Mouse (Mus musculus) hindbrain, embryonic 14.5 days (tissue): ENCODE data around the gene Dennd4b. TPM values are rescaled to one million over a fixed set of nuclear protein-coding genes. Genes with fewer than 3 reads are reported as not detected.
"Not testable (repeated sequence)": the region's sequence is repeated elsewhere in the genome, so short reads cannot be mapped to it uniquely, and the experiment has no call there.

ENCODE experiments used
- ATAC-seq: fragments of 200-750 bp; cut with Nextera tagmentation; 2 replicates; pipeline ENCODE4 v1.8.0; 2017; ENCODE audit warnings: moderate number of reproducible peaks, mild to moderate bottlenecking, moderate TSS enrichment, moderate library complexity; ENCODE audit not compliant: low FRiP score
- DNase-seq: peaks from one replicate; pipeline ENCODE4 v3.0.0-alpha.2; 2015; ENCODE audit warnings: low spot score
- H3K27ac ChIP-seq: fragments of 300-500 bp; sonication (generic); 2 replicates; pipeline ENCODE4 v1.5.1; 2014; ENCODE audit warnings: mild to moderate bottlenecking, moderate library complexity
- H3K27me3 ChIP-seq: fragments of 300-500 bp; sonication (generic); 2 replicates; pipeline ENCODE4 v1.6.1; 2014; ENCODE audit warnings: mild to moderate bottlenecking, low read length, mixed read lengths; ENCODE audit not compliant: control insufficient read depth, insufficient read depth
- H3K36me3 ChIP-seq: fragments of 300-500 bp; sonication (generic); replicated peaks from 2 replicates; pipeline ENCODE4 v1.6.1; 2014; ENCODE audit not compliant: control insufficient read depth, insufficient read depth
- H3K4me1 ChIP-seq: fragments of 300-500 bp; sonication (generic); replicated peaks from 2 replicates; pipeline ENCODE4 v1.6.1; 2014; ENCODE audit warnings: antibody characterized with exemption, low read length, mixed read lengths; ENCODE audit not compliant: control insufficient read depth, insufficient read depth
- H3K4me2 ChIP-seq: fragments of 300-500 bp; sonication (generic); replicated peaks from 2 replicates; pipeline ENCODE4 v1.6.1; 2014; ENCODE audit warnings: mild to moderate bottlenecking, moderate library complexity
- H3K4me3 ChIP-seq: fragments of 300-500 bp; sonication (generic); replicated peaks from 2 replicates; pipeline ENCODE4 v1.5.1; 2014; ENCODE audit warnings: mild to moderate bottlenecking, low read length
- H3K9ac ChIP-seq: fragments of 300-500 bp; sonication (generic); 2 replicates; pipeline ENCODE4 v1.6.1; 2014
- H3K9me3 ChIP-seq: fragments of 300-500 bp; sonication (generic); 2 replicates; pipeline ENCODE4 v1.6.1; 2016; ENCODE audit warnings: low read length; ENCODE audit not compliant: control insufficient read depth
- WGBS: fragments of 180-500 bp; shearing (Covaris S2); extraction: QIAGEN DNeasy Blood & Tissue Kit; methylation state at CpG from one replicate; pipeline ENCODE4 v1.1.7; 2014; 5-methylcytosine and 5-hydroxymethylcytosine counted together
- polyA plus RNA-seq: library from polyadenylated mRNA; unstranded; fragments of >200 nt; fragmentation: Nextera tagmentation; extraction: Ambion mirVana; gene quantifications from 2 replicates; pipeline ENCODE4 v1.2.1, GENCODE M21; 2014

The Dennd4b gene
- polyA plus RNA-seq, 1 experiment from 2014 or later, result 7.1 TPM

DNA sequence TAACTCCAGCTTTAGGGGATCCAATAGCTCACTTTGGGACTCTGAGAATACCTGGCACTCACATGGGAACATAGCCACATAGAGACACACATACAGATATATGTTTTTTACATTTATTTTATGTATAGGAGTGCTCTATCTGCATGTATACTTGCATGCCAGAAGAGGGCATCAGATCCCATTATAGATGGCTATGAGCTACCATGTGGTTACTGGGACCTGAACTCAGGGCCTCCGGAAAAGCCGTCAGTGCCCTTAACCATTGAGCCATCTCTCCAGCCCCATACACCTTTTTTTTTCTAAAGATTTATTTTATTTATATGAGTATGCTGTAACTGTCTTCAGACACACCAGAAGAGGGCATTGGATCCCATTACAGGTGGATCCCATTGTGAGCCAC, 19.2 kb downstream of the Dennd4b start:
- H3K27me3 ChIP-seq, result no peaks in the 10 kb centered on the region
- no peaks in the 10 kb centered on the region for H3K9me3 ChIP-seq
- 96% methylated on average over 2 of the region's 2 CpGs for WGBS
- H3K4me1 ChIP-seq, result no peaks in the 10 kb centered on the region
- ATAC-seq (no peak), DNase-seq (no peak)
- no peak overlapping the region for H3K4me3 ChIP-seq
- no peak overlapping the region for H3K27ac ChIP-seq
- peaks cover 22% of the 10 kb centered on the region for H3K36me3 ChIP-seq
- no peak overlapping the region for H3K4me2 ChIP-seq
- no peak overlapping the region for H3K9ac ChIP-seq

DNA sequence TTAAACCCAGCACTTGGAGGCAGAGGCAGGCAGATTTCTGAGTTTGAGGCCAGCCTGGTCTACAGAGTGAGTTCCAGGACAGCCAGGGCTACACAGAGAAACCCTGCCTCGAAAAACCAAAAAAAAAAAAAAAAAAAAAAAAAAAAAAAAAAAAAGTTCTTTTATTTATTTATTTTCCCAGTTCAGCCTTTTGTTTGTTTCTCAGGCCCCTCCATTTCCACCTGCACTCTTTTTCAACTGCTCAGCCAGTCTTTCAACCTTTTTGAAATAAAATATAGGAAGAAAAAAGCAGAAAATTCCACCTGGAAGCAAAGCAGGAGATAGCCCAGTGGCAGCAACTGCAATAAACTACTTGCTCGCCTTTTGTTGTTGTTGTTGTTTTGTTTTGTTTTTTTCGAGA, 24.4 kb downstream of the Dennd4b start:
- WGBS, result 63% methylated on average over 2 of the region's 3 CpGs
- H3K4me1 ChIP-seq, result peaks cover 10% of the 10 kb centered on the region
- not testable (repeated sequence) for H3K4me2 ChIP-seq, H3K9ac ChIP-seq, DNase-seq, ATAC-seq, H3K36me3 ChIP-seq, H3K27me3 ChIP-seq, H3K27ac ChIP-seq, H3K9me3 ChIP-seq, H3K4me3 ChIP-seq

DNA sequence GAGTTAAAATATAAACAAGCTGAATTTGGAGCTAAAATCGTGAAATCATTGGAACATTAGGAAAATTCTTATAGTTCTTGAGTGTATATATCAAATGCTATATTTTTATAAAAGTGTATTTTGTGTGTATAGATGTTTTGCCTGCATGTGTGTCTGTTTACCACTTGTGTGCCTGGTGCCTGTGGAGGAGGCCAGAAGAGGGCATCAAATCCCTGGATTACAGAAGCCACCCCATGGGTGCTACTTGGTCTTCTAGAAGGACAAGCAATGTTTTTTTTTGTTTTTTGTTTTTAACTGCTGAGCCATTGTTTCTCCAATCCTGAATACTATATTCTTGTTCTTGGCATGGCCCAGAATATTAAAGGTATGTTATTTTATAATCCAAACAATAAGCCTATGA, 25.6 kb downstream of the Dennd4b start:
- Histone ChIP-seq H3K9me3 (no peaks in the 10 kb centered on the region), H3K27me3 (no peaks in the 10 kb centered on the region), H3K9ac (no peak overlapping the region), H3K4me2 (no peak overlapping the region), H3K4me3 (no peak overlapping the region), H3K36me3 (no peaks in the 10 kb centered on the region), H3K4me1 (peaks cover 22% of the 10 kb centered on the region), H3K27ac (no peak overlapping the region)
- ATAC-seq (no peak), DNase-seq (no peak)
- 92% methylated on average over 1 of the region's 1 CpGs for WGBS

DNA sequence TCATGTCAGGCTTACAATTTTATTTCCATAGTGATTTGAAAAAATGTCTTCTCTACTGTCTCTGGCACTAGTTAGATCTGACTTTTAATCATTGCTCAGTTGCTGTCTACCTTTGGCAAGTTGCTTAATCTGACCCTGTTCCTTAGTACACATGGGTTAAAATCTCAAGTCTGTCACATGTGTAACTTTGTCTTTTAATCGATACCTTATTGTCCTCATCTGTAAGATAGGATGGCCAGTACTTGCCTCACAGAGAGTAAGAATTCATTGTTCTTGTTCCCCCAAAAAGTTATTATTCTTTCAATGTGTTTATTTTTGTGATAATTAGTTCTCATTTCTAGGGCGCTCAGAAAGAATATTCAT, 27.0 kb downstream of the Dennd4b start:
- H3K4me3 ChIP-seq, result peak overlapping the region; percentile 76
- WGBS, result 46% methylated on average over 2 of the region's 2 CpGs
- peak overlapping the region; percentile 97 for H3K27ac ChIP-seq
- H3K4me2 ChIP-seq, result peak overlapping the region; percentile 74
- H3K27me3 ChIP-seq, result no peaks in the 10 kb centered on the region
- H3K9me3 ChIP-seq, result no peaks in the 10 kb centered on the region
- peaks cover 22% of the 10 kb centered on the region for H3K4me1 ChIP-seq
- no peaks in the 10 kb centered on the region for H3K36me3 ChIP-seq
- H3K9ac ChIP-seq, result peak overlapping the region; percentile 92
- DNase-seq, result no peak
- ATAC-seq, result no peak

DNA sequence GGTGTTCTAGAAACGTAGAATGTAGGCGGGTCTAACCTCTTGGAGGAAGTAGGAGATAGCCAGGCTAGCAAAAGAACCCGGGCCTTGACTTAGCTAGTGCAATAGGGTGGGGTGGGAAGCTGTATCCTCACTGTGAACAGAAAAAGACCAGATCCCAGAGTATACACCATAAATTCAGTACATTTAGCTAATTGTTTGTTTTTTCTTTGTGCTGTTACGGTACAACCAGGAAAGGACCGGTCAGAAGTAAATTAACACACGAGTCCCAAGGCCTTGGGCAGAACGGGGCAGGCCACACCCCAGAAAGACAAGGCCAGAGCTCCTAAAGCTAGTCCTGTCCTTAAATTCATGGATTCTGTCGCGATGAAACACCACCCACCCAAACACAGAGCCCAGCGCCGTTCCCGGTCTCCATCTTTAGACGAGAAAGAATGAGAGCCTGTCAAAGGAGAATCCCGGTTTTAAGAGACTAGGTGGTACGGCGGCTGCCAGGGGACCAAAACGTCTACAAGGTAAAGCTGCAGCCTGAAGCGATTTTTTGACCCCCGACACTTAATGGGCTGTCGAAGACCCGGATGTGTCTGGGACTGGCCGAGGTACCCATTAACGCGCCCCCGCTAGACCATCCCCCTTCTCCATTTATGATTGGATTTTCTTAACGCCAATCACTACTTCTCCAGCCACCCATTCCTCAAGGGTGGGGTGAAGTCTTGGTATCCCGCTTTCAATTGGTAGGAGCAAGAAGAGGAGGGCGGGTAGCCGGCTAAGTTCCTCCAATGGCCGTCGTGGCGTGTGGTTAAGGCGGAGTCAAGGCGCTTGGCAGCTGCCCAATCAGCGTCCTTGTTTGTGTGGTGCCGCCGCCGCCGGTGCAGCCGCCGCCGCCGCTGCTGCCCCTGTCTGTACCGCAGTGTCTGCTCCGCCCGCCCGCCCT, 27.6 kb downstream of the Dennd4b start, which contains the start of gene Gatad2b:
Gene Gatad2b, plus strand, starts transcription at position 834 of the 931 bp plus-strand sequence.
- Histone ChIP-seq H3K36me3 (no peaks in the 10 kb centered on the region), H3K4me1 (peaks cover 22% of the 10 kb centered on the region), H3K4me2 (peak within 1 kb of the TSS; percentile 74), H3K27me3 (no peaks in the 10 kb centered on the region), H3K9me3 (no peaks in the 10 kb centered on the region), H3K27ac (peak within 1 kb of the TSS; percentile 97), H3K9ac (peak within 1 kb of the TSS; percentile 92), H3K4me3 (peak within 1 kb of the TSS; percentile 76)
- under 1% methylated on average over 42 of the region's 47 CpGs for WGBS
- ATAC-seq, result peak; percentile 99
- peak; percentile 100 for DNase-seq

DNA sequence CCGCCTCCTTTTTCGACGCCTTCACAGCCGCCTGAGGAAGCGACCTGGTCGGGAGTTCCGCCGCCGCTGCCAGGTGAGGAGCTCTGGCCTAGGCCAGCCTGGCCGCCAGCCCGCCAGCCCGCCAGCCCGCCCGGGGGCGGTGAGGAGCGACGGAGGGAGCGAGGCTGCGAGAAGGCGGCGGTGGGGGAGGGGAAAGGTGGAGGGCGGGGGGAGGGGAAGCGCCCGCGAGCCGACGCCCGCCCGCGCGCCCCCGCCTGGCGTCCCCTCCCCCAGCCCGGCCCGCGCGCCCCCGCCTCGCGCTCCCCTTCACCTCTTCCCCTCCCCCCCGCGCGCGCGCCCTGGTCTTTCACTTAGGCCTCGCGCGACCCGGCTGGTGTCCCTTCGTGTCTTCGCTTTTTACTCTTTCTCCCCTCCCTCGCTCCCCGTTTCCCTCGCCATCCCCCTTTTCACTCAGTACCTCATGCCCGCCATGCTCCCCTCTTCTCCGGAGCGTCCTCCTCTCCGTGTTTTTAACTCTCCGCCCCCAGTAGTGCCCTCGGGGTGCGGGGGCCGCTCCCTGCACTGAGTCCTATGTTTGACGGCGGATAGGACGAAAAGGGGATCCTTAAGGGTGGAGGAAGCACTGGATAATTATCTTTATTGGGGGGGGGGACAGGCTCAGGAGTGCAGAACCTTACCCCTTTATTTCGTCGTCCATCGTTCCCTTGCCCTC, 28.5 kb downstream of the Dennd4b start:
- DNase-seq (peak; percentile 68), ATAC-seq (peak; percentile 26)
- no peaks in the 10 kb centered on the region for H3K27me3 ChIP-seq
- peak overlapping the region; percentile 76 for H3K4me3 ChIP-seq
- H3K9ac ChIP-seq, result peak overlapping the region; percentile 79
- peaks cover 22% of the 10 kb centered on the region for H3K4me1 ChIP-seq
- no peaks in the 10 kb centered on the region; the same call in 1 of the 2 replicates for H3K36me3 ChIP-seq
- peak overlapping the region; percentile 94 for H3K27ac ChIP-seq
- under 1% methylated on average over 30 of the region's 68 CpGs for WGBS
- peak overlapping the region; percentile 68 for H3K4me2 ChIP-seq
- no peaks in the 10 kb centered on the region for H3K9me3 ChIP-seq

DNA sequence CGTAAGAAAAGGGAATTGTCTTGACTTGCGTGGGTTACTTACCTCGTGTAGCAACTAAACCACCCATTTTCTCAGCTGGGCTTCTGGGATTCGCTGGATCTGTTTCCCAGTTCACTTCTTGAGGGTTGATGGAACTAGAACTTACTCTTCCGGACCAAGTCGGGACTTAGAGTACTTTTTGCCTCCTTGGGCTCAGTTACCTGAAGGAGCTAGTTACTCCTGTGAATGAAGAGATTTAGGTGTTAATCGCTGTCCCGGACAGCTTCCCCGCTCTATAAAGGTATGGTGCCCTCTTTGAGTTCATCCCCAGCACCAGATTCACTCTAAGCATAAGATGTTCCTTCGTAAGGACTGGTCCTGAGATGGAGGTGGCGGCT, 29.1 kb downstream of the Dennd4b start:
- WGBS, result 2% methylated on average over 11 of the region's 11 CpGs
- ATAC-seq (no peak), DNase-seq (no peak)
- H3K4me1 ChIP-seq, result peaks cover 22% of the 10 kb centered on the region
- H3K27me3 ChIP-seq, result no peaks in the 10 kb centered on the region
- H3K9ac ChIP-seq, result peak overlapping the region; percentile 79
- H3K9me3 ChIP-seq, result no peaks in the 10 kb centered on the region
- H3K36me3 ChIP-seq, result no peaks in the 10 kb centered on the region; the same call in 1 of the 2 replicates
- H3K27ac ChIP-seq, result peak overlapping the region; percentile 94
- peak overlapping the region; percentile 76 for H3K4me3 ChIP-seq
- H3K4me2 ChIP-seq, result peak overlapping the region; percentile 68

DNA sequence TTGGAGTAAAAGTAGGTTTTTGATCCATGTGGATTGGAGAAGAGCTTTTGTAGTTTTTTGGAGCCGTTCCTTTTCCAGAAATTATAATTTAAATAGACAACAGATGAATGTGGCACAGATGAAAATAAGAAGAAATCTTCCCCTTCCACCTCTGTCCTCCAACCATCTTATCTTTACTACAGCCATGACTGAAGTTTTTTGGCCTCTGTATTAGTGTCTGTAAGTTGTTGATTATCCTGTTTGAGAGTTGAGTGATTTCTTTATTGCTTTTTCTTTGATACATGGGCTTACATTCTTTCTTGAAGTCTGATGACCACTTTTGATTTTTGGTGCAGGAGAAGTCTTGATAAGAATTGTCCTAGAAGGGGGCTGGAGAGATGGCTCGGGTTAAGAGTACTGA, 29.7 kb downstream of the Dennd4b start:
- Histone ChIP-seq H3K4me2 (peak overlapping the region; percentile 68), H3K27me3 (no peaks in the 10 kb centered on the region), H3K36me3 (no peaks in the 10 kb centered on the region; the same call in 1 of the 2 replicates), H3K9me3 (no peaks in the 10 kb centered on the region), H3K4me1 (peaks cover 22% of the 10 kb centered on the region), H3K9ac (peak overlapping the region; percentile 79), H3K4me3 (peak overlapping the region; percentile 76), H3K27ac (no peak overlapping the region)
- no peak for ATAC-seq
- DNase-seq, result no peak
- WGBS, result 80% methylated on average over 2 of the region's 2 CpGs

DNA sequence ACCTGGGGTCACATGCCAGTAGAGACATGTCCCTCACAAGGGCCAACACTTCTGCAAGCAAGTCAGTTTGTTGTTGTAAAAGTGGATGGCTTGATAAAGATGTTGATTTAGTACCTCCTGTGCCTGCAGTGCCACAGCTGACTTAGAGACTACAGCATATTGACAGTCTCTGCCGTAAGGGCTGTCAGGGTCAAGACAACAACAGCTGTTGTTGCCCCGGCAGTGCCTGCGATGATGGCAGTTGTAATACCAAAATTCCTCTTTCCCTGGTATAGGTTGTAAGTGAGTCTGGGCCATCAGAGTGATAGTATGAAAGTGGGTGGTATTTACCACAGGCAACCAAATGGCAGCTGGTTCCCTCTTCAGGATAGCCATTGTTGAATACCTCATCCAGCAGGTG, 40.8 kb downstream of the Dennd4b start:
- Histone ChIP-seq H3K27me3 (no peaks in the 10 kb centered on the region), H3K4me3 (no peak overlapping the region), H3K9ac (no peak overlapping the region), H3K4me2 (no peak overlapping the region), H3K36me3 (no peaks in the 10 kb centered on the region), H3K9me3 (no peaks in the 10 kb centered on the region), H3K4me1 (no peaks in the 10 kb centered on the region), H3K27ac (no peak overlapping the region)
- WGBS, result 80% methylated on average over 3 of the region's 3 CpGs
- no peak for DNase-seq
- ATAC-seq, result no peak
